Mouse (Mus musculus): ENCODE results near the gene Cela2a. TPM values are rescaled to one million over a fixed set of nuclear protein-coding genes. Genes with fewer than 3 reads are reported as not detected.

The Cela2a gene
- polyA plus RNA-seq, 1 experiment from 2014 or later: 0.61 TPM

- Histone ChIP-seq H3K9me3 (ENCODE audit: low read length) (no peaks in the 10 kb centered on the region), H3K27ac (ENCODE audit: low read depth) (no peak within 1 kb of the TSS), H3K4me1 (ENCODE audit: insufficient read depth) (no peaks in the 10 kb centered on the region), H3K4me3 (ENCODE audit: low read depth, low read length) (no peak within 1 kb of the TSS), H3K4me2 (ENCODE audit: low read depth, low read length) (no peak within 1 kb of the TSS), H3K36me3 (replicated peaks; ENCODE audit: insufficient read depth, low read length) (no peaks in the 10 kb centered on the region), H3K27me3 (ENCODE audit: insufficient read depth, low read length) (no peaks in the 10 kb centered on the region), H3K9ac (replicated peaks) (no peak within 1 kb of the TSS)
- TF ChIP-seq EP300 (IDR thresholded peaks at IDR 0.05; ENCODE audit: low read depth): no peak
- no peak for TF ChIP-seq CTCF (IDR thresholded peaks at IDR 0.05; ENCODE audit: low read depth)
- no peak for ATAC-seq
- DNase-seq: no peak
- 77% methylated on average over 6 of the region's 6 CpGs for WGBS (ENCODE audit: insufficient replicate concordance)
These were observed 20.0 kb upstream of the Cela2a start, which contains the start of gene Ctrc for GRCm38 (mm10) chr4:141845999-141846398. TSS of gene Ctrc (minus strand) at chr4:141846359.

- H3K9ac ChIP-seq (replicated peaks): no peak overlapping the region
- H3K36me3 ChIP-seq (replicated peaks; ENCODE audit: insufficient read depth, low read length): no peaks in the 10 kb centered on the region
- DNase-seq: peak; percentile 32
- no peaks in the 10 kb centered on the region for H3K27me3 ChIP-seq (ENCODE audit: insufficient read depth, low read length)
- WGBS (ENCODE audit: insufficient replicate concordance): 33% methylated on average over 5 of the region's 5 CpGs
- no peaks in the 10 kb centered on the region for H3K9me3 ChIP-seq (ENCODE audit: low read length)
- TF ChIP-seq EP300 (IDR thresholded peaks at IDR 0.05; ENCODE audit: low read depth) (no peak), CTCF (IDR thresholded peaks at IDR 0.05; ENCODE audit: low read depth) (no peak)
- no peak overlapping the region for H3K27ac ChIP-seq (ENCODE audit: low read depth)
- no peak overlapping the region for H3K4me2 ChIP-seq (ENCODE audit: low read depth, low read length)
- H3K4me1 ChIP-seq (ENCODE audit: insufficient read depth): 0 out of 2 replicates have a peak, but pooled peaks cover 8% of the 10 kb centered on the region
- ATAC-seq: no peak
- no peak overlapping the region for H3K4me3 ChIP-seq (ENCODE audit: low read depth, low read length)
These were observed 8.7 kb upstream of the Cela2a start for GRCm38 (mm10) chr4:141834536-141835095.

- no peak overlapping the region for H3K4me3 ChIP-seq (ENCODE audit: low read depth, low read length)
- H3K36me3 ChIP-seq (replicated peaks; ENCODE audit: insufficient read depth, low read length): no peaks in the 10 kb centered on the region
- no peak overlapping the region for H3K9ac ChIP-seq (replicated peaks)
- no peaks in the 10 kb centered on the region for H3K9me3 ChIP-seq (ENCODE audit: low read length)
- H3K4me1 ChIP-seq (ENCODE audit: insufficient read depth): 0 out of 2 replicates have a peak, but pooled peaks cover 8% of the 10 kb centered on the region
- DNase-seq: no peak
- no peak overlapping the region for H3K4me2 ChIP-seq (ENCODE audit: low read depth, low read length)
- no peak overlapping the region for H3K27ac ChIP-seq (ENCODE audit: low read depth)
- ATAC-seq: no peak
- H3K27me3 ChIP-seq (ENCODE audit: insufficient read depth, low read length): no peaks in the 10 kb centered on the region
- 40% methylated on average over 1 of the region's 1 CpGs for WGBS (ENCODE audit: insufficient replicate concordance)
- TF ChIP-seq CTCF (IDR thresholded peaks at IDR 0.05; ENCODE audit: low read depth): no peak
- TF ChIP-seq EP300 (IDR thresholded peaks at IDR 0.05; ENCODE audit: low read depth): no peak
These were observed 8.0 kb upstream of the Cela2a start for GRCm38 (mm10) chr4:141833911-141834310.

- no peaks in the 10 kb centered on the region for H3K27me3 ChIP-seq (ENCODE audit: insufficient read depth, low read length)
- DNase-seq: no peak
- 0 out of 2 replicates have a peak, but pooled peaks cover 8% of the 10 kb centered on the region for H3K4me1 ChIP-seq (ENCODE audit: insufficient read depth)
- TF ChIP-seq CTCF (IDR thresholded peaks at IDR 0.05; ENCODE audit: low read depth) (no peak), EP300 (IDR thresholded peaks at IDR 0.05; ENCODE audit: low read depth) (no peak)
- ATAC-seq: no peak
- no peak overlapping the region for H3K4me3 ChIP-seq (ENCODE audit: low read depth, low read length)
- no peak overlapping the region for H3K27ac ChIP-seq (ENCODE audit: low read depth)
- H3K9ac ChIP-seq (replicated peaks): no peak overlapping the region
- H3K9me3 ChIP-seq (ENCODE audit: low read length): no peaks in the 10 kb centered on the region
- 65% methylated on average over 7 of the region's 7 CpGs for WGBS (ENCODE audit: insufficient replicate concordance)
- H3K4me2 ChIP-seq (ENCODE audit: low read depth, low read length): no peak overlapping the region
- no peaks in the 10 kb centered on the region for H3K36me3 ChIP-seq (replicated peaks; ENCODE audit: insufficient read depth, low read length)
These were observed 5.4 kb upstream of the Cela2a start for GRCm38 (mm10) chr4:141831361-141831760.

GRCm38 (mm10) chr4:141830381-141830780 is 4.4 kb upstream of the Cela2a start:
- TF ChIP-seq EP300 (IDR thresholded peaks at IDR 0.05; ENCODE audit: low read depth): no peak
- TF ChIP-seq CTCF (IDR thresholded peaks at IDR 0.05; ENCODE audit: low read depth): no peak
- Histone ChIP-seq H3K27me3 (ENCODE audit: insufficient read depth, low read length) (no peaks in the 10 kb centered on the region), H3K4me3 (ENCODE audit: low read depth, low read length) (no peak overlapping the region), H3K9ac (replicated peaks) (no peak overlapping the region), H3K36me3 (replicated peaks; ENCODE audit: insufficient read depth, low read length) (no peaks in the 10 kb centered on the region), H3K27ac (ENCODE audit: low read depth) (no peak overlapping the region), H3K4me1 (ENCODE audit: insufficient read depth) (0 out of 2 replicates have a peak, but pooled peaks cover 8% of the 10 kb centered on the region), H3K4me2 (ENCODE audit: low read depth, low read length) (no peak overlapping the region), H3K9me3 (ENCODE audit: low read length) (no peaks in the 10 kb centered on the region)
- WGBS (ENCODE audit: insufficient replicate concordance): 71% methylated on average over 11 of the region's 11 CpGs
- ATAC-seq: no peak
- no peak for DNase-seq

GRCm38 (mm10) chr4:141828177-141828576 is 2.2 kb upstream of the Cela2a start:
- Histone ChIP-seq H3K4me3 (ENCODE audit: low read depth, low read length) (no peak overlapping the region), H3K27ac (ENCODE audit: low read depth) (no peak overlapping the region), H3K36me3 (replicated peaks; ENCODE audit: insufficient read depth, low read length) (no peaks in the 10 kb centered on the region), H3K9me3 (ENCODE audit: low read length) (no peaks in the 10 kb centered on the region), H3K27me3 (ENCODE audit: insufficient read depth, low read length) (no peaks in the 10 kb centered on the region), H3K9ac (replicated peaks) (no peak overlapping the region), H3K4me1 (ENCODE audit: insufficient read depth) (no peaks in the 10 kb centered on the region), H3K4me2 (ENCODE audit: low read depth, low read length) (no peak overlapping the region)
- WGBS (ENCODE audit: insufficient replicate concordance): 44% methylated on average over 4 of the region's 4 CpGs
- TF ChIP-seq CTCF (IDR thresholded peaks at IDR 0.05; ENCODE audit: low read depth) (no peak), EP300 (IDR thresholded peaks at IDR 0.05; ENCODE audit: low read depth) (no peak)
- DNase-seq (no peak), ATAC-seq (no peak)

All from liver, postnatal 0 days (tissue).